Mouse (Mus musculus) cortical plate, adult 2 months (tissue): ENCODE data around the gene Vdac1. TPM values are rescaled to one million over a fixed set of nuclear protein-coding genes. Genes with fewer than 3 reads are reported as not detected.

Experiments used
- H3K27ac ChIP-seq: fragments of 200-500 bp; 2 replicates; pipeline ENCODE4 v1.5.1; 2012; ENCODE audit warnings: low read length, control low read depth, inconsistent platforms; ENCODE audit not compliant: insufficient read depth
- H3K4me1 ChIP-seq: fragments of 200-500 bp; 2 replicates; pipeline ENCODE4 v1.6.1; 2011; ENCODE audit warnings: low read length; ENCODE audit not compliant: control insufficient read depth, insufficient read depth
- H3K4me3 ChIP-seq: fragments of 200-500 bp; 2 replicates; pipeline ENCODE4 v1.5.1; 2011; ENCODE audit warnings: mild to moderate bottlenecking, low read length, control low read depth; ENCODE audit not compliant: insufficient read depth
- CTCF ChIP-seq: fragments of 200-500 bp; IDR thresholded peaks from 2 replicates; pipeline ENCODE4 v1.5.1; 2011; ENCODE audit warnings: mild to moderate bottlenecking, control low read depth, low read length; ENCODE audit not compliant: insufficient read depth; ENCODE audit errors: extremely low read depth
- POLR2A ChIP-seq: fragments of 200-500 bp; IDR thresholded peaks from 2 replicates; pipeline ENCODE4 v1.6.1; 2011; ENCODE audit warnings: mild to moderate bottlenecking, low read length, control low read depth; ENCODE audit not compliant: insufficient read depth; ENCODE audit errors: extremely low read depth
- polyA plus RNA-seq: library from polyadenylated mRNA; depleted of rRNA; stranded (reverse); fragments of >200 nt; gene quantifications from 2 replicates; pipeline ENCODE4 v1.2.3, GENCODE M21; 2012; rRNA removed

The Vdac1 gene
- polyA plus RNA-seq: 355 and 362 TPM in 2 replicates

GRCm38 (mm10) chr11:52360471-52361277 is at the start of gene Vdac1:
Gene Vdac1, plus strand, starts transcription at chr11:52360860.
- peak; percentile 58; the same call in 1 of the 2 replicates for TF ChIP-seq POLR2A
- TF ChIP-seq CTCF: no peak
- Histone ChIP-seq H3K4me1 (peaks cover 16% of the 10 kb centered on the region), H3K4me3 (peak within 1 kb of the TSS; percentile 86), H3K27ac (peak within 1 kb of the TSS; percentile 96)

DNA sequence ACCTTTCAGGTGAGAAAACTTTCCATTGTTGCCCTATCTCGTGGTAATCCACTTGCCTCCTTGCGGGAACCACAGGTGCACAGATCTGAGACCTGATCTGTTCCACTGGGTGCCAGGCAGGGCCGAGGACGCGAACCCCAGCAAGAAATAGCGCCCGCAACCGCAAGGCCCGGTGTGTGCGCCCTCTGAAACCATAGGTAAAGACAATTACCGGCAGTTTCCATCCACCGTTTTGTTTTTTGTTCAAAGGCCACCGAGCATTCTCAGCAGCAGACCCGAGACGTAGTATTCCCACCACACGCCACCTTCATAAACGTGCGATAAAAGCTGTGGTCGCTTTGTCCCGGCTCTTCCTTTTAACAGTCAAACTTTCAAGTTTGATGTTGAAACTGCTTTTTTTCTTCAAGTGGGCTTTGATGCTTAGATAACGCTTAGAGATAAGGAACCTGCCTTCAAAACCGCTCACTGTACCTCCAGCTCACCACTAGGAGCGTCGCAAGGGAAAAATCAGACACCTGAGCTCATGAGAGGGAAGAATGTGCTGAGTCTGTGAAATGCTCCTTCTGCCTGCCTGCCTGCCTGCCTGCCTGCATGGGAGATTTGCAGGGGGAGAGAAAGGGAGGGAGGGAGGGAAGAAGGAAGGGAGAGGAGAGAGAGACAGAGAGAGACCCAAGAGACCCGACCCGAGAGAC is 46.4 kb upstream of the Vdac1 start:
- Histone ChIP-seq H3K4me1 (0 out of 2 replicates have a peak, but pooled peaks cover under 1% of the 10 kb centered on the region), H3K4me3 (no peak overlapping the region), H3K27ac (no peak overlapping the region)
- TF ChIP-seq CTCF (0 out of 2 replicates have a peak, but pooled peaks have one; percentile 13), POLR2A (no peak)

- no peak for TF ChIP-seq CTCF
- no peak for TF ChIP-seq POLR2A
- Histone ChIP-seq H3K27ac (no peak overlapping the region), H3K4me3 (no peak overlapping the region), H3K4me1 (no peaks in the 10 kb centered on the region)
Observed at GRCm38 (mm10) chr11:52318445-52318844, 42.2 kb upstream of the Vdac1 start.

- TF ChIP-seq POLR2A (no peak), CTCF (no peak)
- Histone ChIP-seq H3K4me3 (no peak overlapping the region), H3K27ac (no peak overlapping the region), H3K4me1 (no peaks in the 10 kb centered on the region)
Observed at GRCm38 (mm10) chr11:52319664-52320063, 41.0 kb upstream of the Vdac1 start.

DNA sequence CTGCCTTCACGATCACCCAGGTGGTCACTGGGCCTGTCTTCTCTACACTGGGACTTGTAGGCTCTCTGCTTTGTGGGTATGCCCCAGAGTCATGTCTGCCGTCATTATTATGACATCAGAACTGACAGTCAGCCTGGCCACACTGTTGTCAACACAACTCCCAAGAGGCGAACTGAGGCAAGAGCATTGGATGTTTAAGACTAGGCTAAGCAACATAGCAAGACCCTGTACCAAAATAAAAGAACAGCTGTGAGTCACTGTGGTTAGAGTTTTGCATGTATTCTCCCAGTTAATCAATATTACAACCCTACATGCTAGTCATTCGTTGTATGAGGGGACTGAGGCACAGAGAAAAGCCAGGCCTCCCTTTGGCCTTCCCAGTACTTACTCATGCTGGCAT is 40.1 kb upstream of the Vdac1 start:
- TF ChIP-seq POLR2A (no peak), CTCF (no peak)
- no peak overlapping the region for H3K27ac ChIP-seq
- no peaks in the 10 kb centered on the region for H3K4me1 ChIP-seq
- H3K4me3 ChIP-seq: no peak overlapping the region

DNA sequence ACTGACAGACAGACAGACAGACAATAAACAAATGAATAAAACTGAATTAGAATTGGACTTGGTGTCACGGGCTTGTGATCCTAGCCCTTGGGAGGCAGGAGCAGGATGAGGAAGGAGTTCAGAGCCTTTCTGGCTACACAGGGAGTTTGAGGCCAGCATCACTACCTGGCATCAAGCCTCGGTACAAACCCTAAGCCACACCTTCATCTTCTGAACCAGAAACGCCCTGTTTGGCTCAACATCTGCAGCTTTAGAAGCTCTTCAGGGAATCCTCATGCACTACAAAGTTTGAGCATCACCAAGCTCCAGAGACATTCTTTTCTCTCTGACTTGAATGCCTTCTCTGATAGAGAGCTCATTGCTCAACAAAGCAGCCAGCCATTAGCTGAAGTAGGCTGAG is 39.1 kb upstream of the Vdac1 start:
- Histone ChIP-seq H3K4me3 (no peak overlapping the region), H3K4me1 (no peaks in the 10 kb centered on the region), H3K27ac (no peak overlapping the region)
- TF ChIP-seq POLR2A (no peak), CTCF (no peak)

- TF ChIP-seq POLR2A (no peak), CTCF (no peak)
- Histone ChIP-seq H3K27ac (no peak overlapping the region), H3K4me1 (no peaks in the 10 kb centered on the region), H3K4me3 (no peak overlapping the region)
Observed at GRCm38 (mm10) chr11:52324442-52325367, 36.0 kb upstream of the Vdac1 start.

- no peak for TF ChIP-seq POLR2A
- no peak for TF ChIP-seq CTCF
- no peak overlapping the region for H3K4me3 ChIP-seq
Observed at GRCm38 (mm10) chr11:52327313-52327712, 33.3 kb upstream of the Vdac1 start.

More at GRCm38 (mm10) chr11:52327313-52327712, 33.3 kb upstream of the Vdac1 start:
- H3K4me1 ChIP-seq: no peaks in the 10 kb centered on the region
- H3K27ac ChIP-seq: no peak overlapping the region
